Mouse (Mus musculus) heart, embryonic 11.5 days (tissue): ENCODE measurements around the gene Etnk1. TPM values are rescaled to one million over a fixed set of nuclear protein-coding genes. Genes with fewer than 3 reads are reported as not detected.

Experiments
- ATAC-seq: fragments of 200-750 bp; cut with Nextera tagmentation; replicated peaks from 2 replicates; pipeline ENCODE4 v1.8.0; 2017; ENCODE audit warnings: moderate library complexity; ENCODE audit not compliant: insufficient number of reproducible peaks, low FRiP score, low TSS enrichment
- H3K27ac ChIP-seq: fragments of 300-500 bp; sonication (generic); 2 replicates; pipeline ENCODE4 v1.5.1; 2014; ENCODE audit warnings: mild to moderate bottlenecking, low read depth, low read length
- H3K27me3 ChIP-seq: fragments of 300-500 bp; sonication (generic); 2 replicates; pipeline ENCODE4 v1.6.1; 2014; ENCODE audit warnings: mild to moderate bottlenecking, low read length, mixed read lengths; ENCODE audit not compliant: control insufficient read depth, insufficient read depth
- H3K36me3 ChIP-seq: fragments of 300-500 bp; sonication (generic); 2 replicates; pipeline ENCODE4 v1.6.1; 2014; ENCODE audit warnings: mild to moderate bottlenecking, low read length, moderate library complexity, mixed read lengths; ENCODE audit not compliant: control insufficient read depth, insufficient read depth
- H3K4me1 ChIP-seq: fragments of 300-500 bp; sonication (generic); 2 replicates; pipeline ENCODE4 v1.6.1; 2014; ENCODE audit warnings: low read length; ENCODE audit not compliant: control insufficient read depth, insufficient read depth
- H3K4me2 ChIP-seq: fragments of 300-500 bp; sonication (generic); 2 replicates; pipeline ENCODE4 v1.6.1; 2014; ENCODE audit warnings: mild to moderate bottlenecking, moderate library complexity
- H3K4me3 ChIP-seq: fragments of 300-500 bp; sonication (generic); 2 replicates; pipeline ENCODE4 v1.5.1; 2014; ENCODE audit warnings: low read depth, low read length
- H3K9ac ChIP-seq: fragments of 300-500 bp; sonication (generic); 2 replicates; pipeline ENCODE4 v1.6.1; 2014; ENCODE audit warnings: mild to moderate bottlenecking, low read depth, low read length, moderate library complexity
- H3K9me3 ChIP-seq: fragments of 300-500 bp; sonication (generic); replicated peaks from 2 replicates; pipeline ENCODE4 v1.6.1; 2016; ENCODE audit warnings: low read length; ENCODE audit not compliant: control insufficient read depth
- WGBS: fragments of 180-500 bp; shearing (Covaris S2); extraction: QIAGEN DNeasy Blood & Tissue Kit; methylation state at CpG from one replicate; pipeline ENCODE4 v1.1.7; 2014; ENCODE audit not compliant: insufficient replicate concordance; 5-methylcytosine and 5-hydroxymethylcytosine counted together
- polyA plus RNA-seq: library from polyadenylated mRNA; unstranded; fragments of >200 nt; fragmentation: Nextera tagmentation; extraction: Ambion mirVana; gene quantifications from 2 replicates; pipeline ENCODE4 v1.2.1, GENCODE M21; 2014

The Etnk1 gene
- 18.0 and 19.8 TPM in 2 replicates for polyA plus RNA-seq

- Histone ChIP-seq H3K4me3 (peak within 1 kb of the TSS; percentile 86), H3K27me3 (no peaks in the 10 kb centered on the region), H3K9me3 (no peaks in the 10 kb centered on the region), H3K4me1 (peaks cover 10% of the 10 kb centered on the region; the same call in 1 of the 2 replicates), H3K27ac (peak within 1 kb of the TSS; percentile 78), H3K4me2 (peak within 1 kb of the TSS; percentile 73), H3K36me3 (no peaks in the 10 kb centered on the region), H3K9ac (peak within 1 kb of the TSS; percentile 85)
- peak; percentile 96 for ATAC-seq
- WGBS: under 1% methylated on average over 78 of the region's 81 CpGs
Measured at GRCm38 (mm10) chr6:143166452-143167357, at the start of gene Etnk1. Gene Etnk1, plus strand, starts transcription at chr6:143167221.

DNA sequence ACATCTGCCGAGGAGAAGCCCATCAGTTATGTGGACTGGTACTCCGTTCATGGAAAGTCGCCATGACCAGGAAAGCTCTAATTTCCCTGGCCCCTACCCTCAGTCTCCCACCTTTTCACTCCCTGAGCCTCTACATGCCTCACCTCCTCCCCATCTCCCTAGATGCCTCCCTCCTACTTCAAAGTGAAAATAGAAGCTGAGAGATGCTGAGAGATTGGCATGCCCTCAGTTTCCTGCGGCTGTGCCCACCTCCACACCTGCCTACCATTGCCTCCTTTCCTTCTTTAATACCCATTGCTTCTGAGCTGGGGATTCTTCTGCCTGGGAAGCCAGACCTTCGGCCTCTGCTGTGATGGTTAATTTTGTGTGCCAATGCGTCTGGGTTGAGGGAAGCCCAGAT, 47.7 kb upstream of the Etnk1 start:
- H3K9me3 ChIP-seq: 0 out of 2 replicates have a peak, but pooled peaks cover 2% of the 10 kb centered on the region
- peaks cover 6% of the 10 kb centered on the region; the same call in 1 of the 2 replicates for H3K4me1 ChIP-seq
- no peak overlapping the region for H3K4me3 ChIP-seq
- no peak overlapping the region for H3K27ac ChIP-seq
- no peaks in the 10 kb centered on the region for H3K27me3 ChIP-seq
- no peak overlapping the region for H3K9ac ChIP-seq
- WGBS: 77% methylated on average over 6 of the region's 6 CpGs
- no peak overlapping the region for H3K4me2 ChIP-seq
- H3K36me3 ChIP-seq: no peaks in the 10 kb centered on the region
- ATAC-seq: no peak

DNA sequence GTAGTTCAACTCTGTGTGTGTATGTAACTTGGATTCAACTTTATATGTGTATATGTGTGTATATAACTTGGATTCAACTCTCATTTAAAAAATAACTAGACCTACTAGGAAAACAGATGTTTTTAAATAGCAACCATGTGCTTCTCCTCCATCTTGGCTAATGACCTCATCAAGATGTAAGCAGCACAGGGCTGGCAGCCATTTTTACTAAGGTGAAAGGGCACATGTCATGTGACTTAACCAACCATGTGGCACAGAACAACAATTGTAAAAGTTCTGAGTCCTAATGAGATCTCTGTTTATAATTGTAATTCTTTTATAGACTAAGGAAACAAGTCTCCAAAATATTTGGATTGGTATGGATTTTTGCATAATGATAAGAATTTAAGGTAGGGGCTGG, 41.3 kb upstream of the Etnk1 start:
- Histone ChIP-seq H3K27me3 (no peaks in the 10 kb centered on the region), H3K4me2 (no peak overlapping the region), H3K36me3 (no peaks in the 10 kb centered on the region), H3K4me3 (no peak overlapping the region), H3K9ac (no peak overlapping the region), H3K27ac (no peak overlapping the region), H3K9me3 (no peaks in the 10 kb centered on the region), H3K4me1 (no peaks in the 10 kb centered on the region)
- ATAC-seq: no peak

- no peaks in the 10 kb centered on the region for H3K4me1 ChIP-seq
- H3K4me2 ChIP-seq: no peak overlapping the region
- H3K9me3 ChIP-seq: no peaks in the 10 kb centered on the region
- H3K27ac ChIP-seq: no peak overlapping the region
- 78% methylated on average over 7 of the region's 7 CpGs for WGBS
- H3K9ac ChIP-seq: no peak overlapping the region
- no peaks in the 10 kb centered on the region for H3K27me3 ChIP-seq
- no peaks in the 10 kb centered on the region for H3K36me3 ChIP-seq
- no peak for ATAC-seq
- no peak overlapping the region for H3K4me3 ChIP-seq
Measured at GRCm38 (mm10) chr6:143129466-143129865, 37.6 kb upstream of the Etnk1 start.

DNA sequence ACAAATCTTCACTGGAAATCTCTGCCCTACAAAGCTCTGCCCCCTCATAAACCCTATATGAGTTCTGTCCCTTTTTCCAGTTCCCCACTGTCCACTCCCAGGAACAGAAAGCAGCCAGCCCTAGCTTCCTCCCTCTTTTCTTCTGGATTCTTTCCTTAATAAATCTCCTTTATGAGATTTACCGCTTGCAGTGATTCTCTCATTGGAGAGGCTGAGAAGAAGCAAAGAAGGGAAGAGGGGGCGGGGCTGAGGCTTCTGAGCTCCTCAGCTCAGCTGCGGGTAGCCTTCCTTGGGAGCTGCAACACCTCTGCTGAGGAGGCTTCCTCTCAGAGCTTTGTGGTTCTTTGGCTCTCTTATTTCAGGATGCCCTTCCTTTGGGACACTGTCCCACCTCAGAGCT, 37.1 kb upstream of the Etnk1 start:
- no peak overlapping the region for H3K4me3 ChIP-seq
- H3K9ac ChIP-seq: no peak overlapping the region
- H3K9me3 ChIP-seq: no peaks in the 10 kb centered on the region
- 93% methylated on average over 3 of the region's 3 CpGs for WGBS
- ATAC-seq: no peak
- no peaks in the 10 kb centered on the region for H3K36me3 ChIP-seq
- no peak overlapping the region for H3K4me2 ChIP-seq
- no peaks in the 10 kb centered on the region for H3K27me3 ChIP-seq
- no peaks in the 10 kb centered on the region for H3K4me1 ChIP-seq
- no peak overlapping the region for H3K27ac ChIP-seq

DNA sequence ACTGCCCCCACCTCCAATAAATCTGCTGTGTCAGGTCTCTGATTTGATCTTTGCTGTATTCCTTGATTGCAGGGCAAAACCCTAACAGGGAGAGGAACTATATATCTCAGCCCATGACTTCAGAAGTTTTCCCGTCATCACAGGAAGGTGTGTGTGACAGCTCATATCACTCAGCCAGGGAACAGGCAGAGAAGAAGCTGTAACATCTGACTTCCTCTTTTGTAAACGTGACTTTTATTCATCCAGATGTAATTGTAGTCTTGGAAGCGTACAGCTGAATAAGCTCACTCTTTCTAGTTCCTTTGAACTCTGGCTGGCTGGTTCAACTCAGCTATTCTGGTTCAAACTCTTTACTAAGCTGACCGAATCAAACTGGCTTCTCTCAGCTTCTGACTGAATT, 36.6 kb upstream of the Etnk1 start:
- 71% methylated on average over 4 of the region's 4 CpGs for WGBS

GRCm38 (mm10) chr6:143131895-143132652, 34.9 kb upstream of the Etnk1 start:
- no peak overlapping the region for H3K4me3 ChIP-seq
- no peaks in the 10 kb centered on the region for H3K4me1 ChIP-seq
- no peaks in the 10 kb centered on the region for H3K9me3 ChIP-seq
- no peak overlapping the region for H3K9ac ChIP-seq
- H3K36me3 ChIP-seq: no peaks in the 10 kb centered on the region
- ATAC-seq: no peak
- H3K27me3 ChIP-seq: no peaks in the 10 kb centered on the region
- H3K4me2 ChIP-seq: no peak overlapping the region
- WGBS: 71% methylated on average over 6 of the region's 6 CpGs
- no peak overlapping the region for H3K27ac ChIP-seq

More for the DNA sequence above, 36.6 kb upstream of the Etnk1 start:
- Histone ChIP-seq H3K4me2 (no peak overlapping the region), H3K27ac (no peak overlapping the region), H3K27me3 (no peaks in the 10 kb centered on the region), H3K36me3 (no peaks in the 10 kb centered on the region), H3K4me3 (no peak overlapping the region), H3K9ac (no peak overlapping the region), H3K9me3 (no peaks in the 10 kb centered on the region), H3K4me1 (no peaks in the 10 kb centered on the region)
- no peak for ATAC-seq

DNA sequence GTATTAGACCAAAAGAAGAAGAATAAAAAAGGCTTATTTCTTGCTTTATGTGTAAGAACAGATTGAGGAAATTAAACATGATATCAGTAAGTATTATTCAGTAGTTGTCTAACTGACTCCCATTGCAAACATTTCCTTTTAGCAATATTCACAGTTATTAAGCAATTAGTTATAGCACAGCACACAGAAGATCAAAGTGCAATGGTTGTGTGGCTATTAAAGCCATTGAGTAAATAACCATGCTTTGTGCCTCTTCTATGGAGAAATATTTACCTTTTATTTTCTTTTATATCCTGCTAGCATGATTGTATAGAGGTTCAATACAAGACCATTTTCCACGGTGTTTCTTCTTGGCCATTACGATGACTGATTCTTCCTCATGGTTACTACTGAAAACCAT, 33.9 kb upstream of the Etnk1 start:
- Histone ChIP-seq H3K36me3 (no peaks in the 10 kb centered on the region), H3K4me1 (no peaks in the 10 kb centered on the region), H3K27ac (no peak overlapping the region), H3K4me3 (no peak overlapping the region), H3K9ac (no peak overlapping the region), H3K4me2 (no peak overlapping the region), H3K9me3 (no peaks in the 10 kb centered on the region), H3K27me3 (no peaks in the 10 kb centered on the region)
- WGBS: 91% methylated on average over 2 of the region's 2 CpGs
- no peak for ATAC-seq
